Mouse (Mus musculus) left cerebral cortex, postnatal 4 days (tissue): ENCODE data around the gene Ppp1r15b. TPM values are rescaled to one million over a fixed set of nuclear protein-coding genes. Genes with fewer than 3 reads are reported as not detected.

ENCODE experiments used
- DNase-seq: peaks from one replicate; pipeline ENCODE4 v3.0.0-alpha.2; 2022
- intact Hi-C: fragments of 180-260 bp; cut with DNase I; formaldehyde crosslinking; loops from one replicate; pipeline ENCODE4 v1.15.1; 2025
- total RNA-seq, 2 experiments: library from RNA; stranded (reverse); gene quantifications; 2 replicates each; pipeline ENCODE4 v1.2.3; 2021

Gene Ppp1r15b
- 10 to 100 TPM; 44.0 to 45.4 TPM for total RNA-seq

- intact Hi-C loops, result no loop called here
- peak; percentile 99 for DNase-seq
Measured at GRCm38 (mm10) chr1:133130638-133131560, at the start of gene Ppp1r15b. Gene Ppp1r15b (plus strand): TSS chr1:133131143.

GRCm38 (mm10) chr1:133083003-133083546 is 47.9 kb upstream of the Ppp1r15b start:
- DNase-seq, result no peak
- intact Hi-C loops, result no loop called here

- DNase-seq, result no peak
- intact Hi-C loops, result no loop called here
Measured at GRCm38 (mm10) chr1:133083942-133084625, 46.9 kb upstream of the Ppp1r15b start.

- DNase-seq, result no peak
- intact Hi-C loops, result loop anchor here (5.0 kb wide), 1 partner anchor 43 kb away; no protein-coding TSS in a partner anchor
Measured at GRCm38 (mm10) chr1:133084708-133085416, 46.1 kb upstream of the Ppp1r15b start.

GRCm38 (mm10) chr1:133085417-133085742 is 45.6 kb upstream of the Ppp1r15b start:
- DNase-seq, result no peak
- intact Hi-C loops, result loop anchor here (5.0 kb wide), 1 partner anchor 43 kb away; no protein-coding TSS in a partner anchor

GRCm38 (mm10) chr1:133086804-133087203 is 44.1 kb upstream of the Ppp1r15b start:
- intact Hi-C loops, result loop anchor here (5.0 kb wide), 1 partner anchor 45 kb away; no protein-coding TSS in a partner anchor

GRCm38 (mm10) chr1:133087206-133087905 is 43.6 kb upstream of the Ppp1r15b start:
- peak; percentile 66 for DNase-seq
- intact Hi-C loops, result loop anchor here (5.0 kb wide), 1 partner anchor 45 kb away; no protein-coding TSS in a partner anchor

More at GRCm38 (mm10) chr1:133086804-133087203, 44.1 kb upstream of the Ppp1r15b start:
- no peak for DNase-seq

GRCm38 (mm10) chr1:133088196-133088595 is 42.7 kb upstream of the Ppp1r15b start:
- DNase-seq, result no peak
- intact Hi-C loops, result loop anchor here (5.0 kb wide), 1 partner anchor 46 kb away; no protein-coding TSS in a partner anchor

- intact Hi-C loops, result loop anchor here (5.0 kb wide), 1 partner anchor 47 kb away; no protein-coding TSS in a partner anchor
- DNase-seq, result no peak
Measured at GRCm38 (mm10) chr1:133089415-133089814, 41.5 kb upstream of the Ppp1r15b start.

GRCm38 (mm10) chr1:133090641-133091040 is 40.3 kb upstream of the Ppp1r15b start:
- DNase-seq, result no peak
- intact Hi-C loops, result no loop called here

- intact Hi-C loops, result no loop called here
Measured at GRCm38 (mm10) chr1:133091483-133091882, 39.5 kb upstream of the Ppp1r15b start.

GRCm38 (mm10) chr1:133093719-133094118 is 37.2 kb upstream of the Ppp1r15b start:
- intact Hi-C loops, result no loop called here
- no peak for DNase-seq

More at GRCm38 (mm10) chr1:133091483-133091882, 39.5 kb upstream of the Ppp1r15b start:
- DNase-seq, result no peak

- intact Hi-C loops, result loop anchor here (5.0 kb wide), 1 partner anchor 64 kb away; no protein-coding TSS in a partner anchor
- peak; percentile 84 for DNase-seq
Measured at GRCm38 (mm10) chr1:133100980-133101798, 29.8 kb upstream of the Ppp1r15b start.

GRCm38 (mm10) chr1:133102108-133102507 is 28.8 kb upstream of the Ppp1r15b start:
- no peak for DNase-seq

GRCm38 (mm10) chr1:133103315-133103714 is 27.6 kb upstream of the Ppp1r15b start:
- DNase-seq, result no peak
- intact Hi-C loops, result loop anchor here (5.0 kb wide), 1 partner anchor 66 kb away; no protein-coding TSS in a partner anchor

More at GRCm38 (mm10) chr1:133102108-133102507, 28.8 kb upstream of the Ppp1r15b start:
- intact Hi-C loops, result loop anchor here (5.0 kb wide), 1 partner anchor 65 kb away; no protein-coding TSS in a partner anchor

- intact Hi-C loops, result loop anchor here (5.0 kb wide), 1 partner anchor 67 kb away; no protein-coding TSS in a partner anchor
- DNase-seq, result no peak
Measured at GRCm38 (mm10) chr1:133103871-133104270, 27.1 kb upstream of the Ppp1r15b start.

GRCm38 (mm10) chr1:133116108-133116507 is 14.8 kb upstream of the Ppp1r15b start:
- DNase-seq, result no peak
- intact Hi-C loops, result no loop called here

- no peak for DNase-seq
- intact Hi-C loops, result no loop called here
Measured at GRCm38 (mm10) chr1:133118127-133118526, 12.8 kb upstream of the Ppp1r15b start.
